Mouse (Mus musculus) cerebral cortex, adult 2 months (tissue): ENCODE measurements around the gene Clic5.

ENCODE experiments used
- WGBS: fragments of 180-500 bp; shearing (Covaris S2); methylation state at CpG from one replicate; pipeline ENCODE4 v1.1.7; 2018; 5-methylcytosine and 5-hydroxymethylcytosine counted together

Gene Clic5

DNA sequence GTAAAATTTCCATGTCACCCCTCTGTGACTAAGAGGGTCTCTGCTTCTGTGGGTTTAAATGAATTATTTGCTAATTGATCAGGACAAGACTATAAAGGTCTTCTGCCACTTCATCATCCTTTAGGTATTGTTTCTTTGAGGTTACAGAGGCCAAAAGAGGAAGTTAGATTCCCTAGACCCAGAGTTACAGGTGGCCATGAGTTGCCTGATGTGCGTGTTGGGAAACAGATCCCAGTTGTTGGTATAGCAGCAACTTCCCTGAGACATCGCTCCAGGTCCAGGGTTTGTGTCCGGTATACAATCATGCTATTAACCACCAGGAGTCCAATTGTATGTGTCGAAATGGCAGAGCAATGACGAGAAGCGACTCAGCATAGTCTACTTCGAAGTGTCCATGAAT lies 81.7 kb downstream of the Clic5 start:
- WGBS: 94% methylated on average over 7 of the region's 7 CpGs

DNA sequence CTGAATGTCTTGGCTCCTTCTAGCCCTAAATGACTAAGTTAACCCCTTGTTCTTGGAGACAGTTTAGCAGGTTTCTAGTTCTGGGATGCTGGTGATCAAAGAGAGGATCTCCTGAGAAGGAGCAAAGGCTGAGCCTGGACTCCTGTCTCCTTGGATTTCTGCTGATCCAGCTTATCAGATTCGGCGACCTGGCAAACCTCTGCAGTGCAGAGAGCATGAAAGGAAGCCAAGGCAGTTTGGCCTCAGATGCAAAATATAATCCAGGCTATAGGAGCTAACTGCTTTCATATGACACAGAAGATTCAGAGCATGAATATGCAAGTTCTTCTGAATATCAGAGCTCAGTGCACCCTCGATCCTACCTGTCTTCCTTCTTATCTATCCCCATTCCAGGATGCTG lies 83.0 kb downstream of the Clic5 start:
- 86% methylated on average over 3 of the region's 3 CpGs for WGBS

DNA sequence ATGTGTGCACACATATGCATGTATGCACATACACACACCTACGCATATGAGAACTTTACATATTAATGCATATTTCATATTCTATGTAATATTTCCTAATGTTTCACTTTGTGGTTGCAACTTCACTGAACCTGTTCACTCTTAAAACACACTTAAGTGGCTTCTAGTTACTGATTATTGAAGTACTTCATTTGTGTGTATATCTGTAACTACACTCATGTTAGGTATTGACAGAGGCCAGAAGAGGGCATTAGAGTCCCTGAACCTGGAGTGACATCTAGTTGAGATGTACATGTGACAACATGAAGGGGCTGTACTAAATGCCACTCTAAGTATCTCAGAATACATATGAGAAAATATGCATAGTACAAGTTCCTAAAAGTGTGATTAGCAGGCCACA lies 99.9 kb downstream of the Clic5 start:
- WGBS: 96% methylated on average over 1 of the region's 1 CpGs

DNA sequence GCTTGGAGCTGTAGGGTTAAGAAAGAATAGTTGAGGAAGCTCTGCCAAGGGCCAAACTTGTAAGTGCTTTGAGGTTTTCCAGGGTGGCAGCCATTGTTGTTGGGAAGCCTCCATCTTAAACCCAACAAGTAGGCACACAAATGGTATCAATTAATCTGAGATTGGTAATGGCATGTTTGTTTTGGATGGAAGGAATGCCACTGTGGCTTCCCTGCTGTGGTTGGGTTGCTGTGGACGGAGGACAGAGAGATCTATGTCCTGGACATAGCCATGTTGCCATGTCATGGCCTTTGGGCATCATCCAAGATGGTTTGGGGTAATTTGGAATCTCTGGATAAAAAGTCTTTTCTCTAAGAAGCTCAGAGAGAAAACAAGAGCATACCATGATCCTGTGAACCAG lies 108.8 kb downstream of the Clic5 start:
- 72% methylated on average over 1 of the region's 1 CpGs for WGBS

- WGBS: 39% methylated on average over 5 of the region's 5 CpGs
Measured at GRCm38 (mm10) chr17:44300236-44300635, 111.9 kb downstream of the Clic5 start.

DNA sequence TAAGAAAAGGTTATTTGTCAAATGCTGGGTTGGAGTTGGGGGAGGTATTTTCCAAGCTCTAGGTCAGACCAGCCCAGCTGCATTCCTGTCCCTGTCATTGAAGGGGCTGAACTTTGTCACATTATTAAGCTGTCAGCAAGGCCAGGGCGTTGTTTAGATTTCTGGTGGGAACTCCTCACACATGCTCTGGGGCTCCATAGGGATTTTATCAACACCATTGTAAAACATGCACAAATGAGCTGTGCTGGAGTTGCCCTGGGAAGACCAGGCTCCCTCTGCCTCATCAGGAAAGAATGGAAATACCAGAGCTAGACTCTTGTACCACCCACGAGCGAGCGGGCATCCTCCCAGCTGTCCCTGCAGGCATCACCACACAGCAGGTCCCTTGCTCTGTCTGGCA lies 112.3 kb downstream of the Clic5 start:
- WGBS: 67% methylated on average over 4 of the region's 4 CpGs

- WGBS: 90% methylated on average over 17 of the region's 17 CpGs
Measured at GRCm38 (mm10) chr17:44301224-44301811, 112.9 kb downstream of the Clic5 start.

GRCm38 (mm10) chr17:44304076-44304475 lies 115.7 kb downstream of the Clic5 start:
- 97% methylated on average over 1 of the region's 1 CpGs for WGBS

DNA sequence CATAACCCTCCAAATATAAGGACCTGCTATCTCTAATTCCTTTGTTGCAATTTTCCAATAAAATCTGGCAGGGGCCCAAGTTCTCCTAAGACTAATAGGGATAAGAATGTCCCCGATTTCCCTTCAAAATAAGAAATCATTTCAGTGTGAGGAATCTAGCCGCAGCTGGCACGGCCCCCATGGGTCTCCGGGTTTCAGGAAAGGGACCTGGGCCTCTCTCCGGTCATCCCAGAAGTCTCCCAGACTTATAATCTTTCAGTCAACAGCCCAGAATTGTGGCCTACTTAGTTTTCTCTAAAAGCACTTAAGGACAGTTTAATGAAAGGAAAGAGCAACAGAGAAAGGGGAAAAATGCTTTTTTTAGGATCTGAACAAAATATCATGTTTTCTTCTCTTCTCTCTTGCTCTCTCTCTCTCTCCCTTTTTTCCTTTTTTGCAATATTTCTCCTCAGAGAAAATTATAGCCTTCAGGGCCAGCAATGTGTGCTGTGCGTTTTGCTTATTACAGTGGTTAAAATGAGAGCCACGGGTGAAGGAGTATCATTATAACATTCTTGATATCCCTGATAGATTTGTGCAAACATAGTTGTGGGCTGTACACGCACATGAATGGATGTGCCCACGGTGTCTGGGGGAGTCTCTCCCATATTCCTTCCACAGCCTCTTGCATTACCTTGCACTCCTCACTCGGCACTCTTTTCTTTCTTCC lies 121.7 kb downstream of the Clic5 start:
- WGBS: 75% methylated on average over 10 of the region's 10 CpGs

DNA sequence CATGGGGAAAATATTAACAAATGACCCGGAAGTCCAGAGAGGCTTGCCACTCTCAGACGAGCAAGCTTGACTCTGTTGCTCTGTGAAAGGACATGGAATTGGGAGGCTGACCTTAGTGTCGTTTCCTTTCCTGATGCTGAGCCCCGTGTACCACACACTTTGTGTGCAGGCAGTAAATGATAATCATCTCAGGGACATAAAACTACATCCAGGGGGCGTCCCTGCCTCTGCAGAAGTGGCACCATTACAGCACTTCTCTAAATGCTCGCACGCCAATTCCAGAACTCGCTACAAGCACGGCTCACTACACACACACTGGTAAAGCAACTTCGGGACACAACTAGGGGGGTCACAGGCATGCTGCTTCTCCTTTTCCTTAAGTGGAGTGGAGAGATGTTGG lies 136.9 kb downstream of the Clic5 start:
- 82% methylated on average over 10 of the region's 10 CpGs for WGBS

- 32% methylated on average over 10 of the region's 10 CpGs for WGBS
Measured at GRCm38 (mm10) chr17:44327279-44328146, 139.1 kb downstream of the Clic5 start.

DNA sequence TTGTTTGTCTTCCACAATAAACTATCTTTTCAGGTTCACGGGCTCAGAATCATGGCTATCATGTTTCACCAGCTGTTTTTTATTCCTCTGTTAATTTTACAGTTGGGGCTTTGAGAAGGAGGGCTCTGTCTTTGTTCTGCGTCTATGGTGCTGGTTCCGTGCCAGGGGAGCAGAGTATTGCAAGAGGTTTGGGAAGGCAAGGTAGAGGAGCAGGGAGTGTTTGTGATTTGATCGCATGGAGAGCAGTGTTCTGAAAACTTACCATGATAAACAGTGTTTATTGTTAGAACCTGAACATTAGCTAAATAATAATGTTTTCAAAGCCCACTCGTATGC lies 139.7 kb downstream of the Clic5 start:
- WGBS: 44% methylated on average over 5 of the region's 5 CpGs
